Mouse (Mus musculus): Measurements from ENCODE around the gene Fam129b.

GRCm38 (mm10) chr2:32898983-32899382, 23.1 kb downstream of the Fam129b start:
- TF ChIP-seq CTCF (IDR thresholded peaks at IDR 0.05; ENCODE audit: extremely low read depth, insufficient read length, insufficient replicate concordance, low read depth, low read length), result no peak
- TF ChIP-seq POLR2A (IDR thresholded peaks at IDR 0.05; ENCODE audit: low read depth, low read length), result no peak
